Mouse (Mus musculus): Measurements from ENCODE around the gene Wfdc10. TPM values are rescaled to one million over a fixed set of nuclear protein-coding genes. Genes with fewer than 3 reads are reported as not detected.

Wfdc10 gene
- polyA plus RNA-seq, 1 experiment from 2014 or later, result not detected

GRCm38 (mm10) chr2:164641881-164642673 is 13.8 kb upstream of the Wfdc10 start:
- H3K9me3 ChIP-seq (ENCODE audit: control insufficient read depth, low read length), result no peaks in the 10 kb centered on the region
- no peak for ATAC-seq
- WGBS, result 68% methylated on average over 13 of the region's 13 CpGs
- no peak overlapping the region for H3K27ac ChIP-seq (ENCODE audit: low read depth, low read length)
- H3K27me3 ChIP-seq (replicated peaks; ENCODE audit: control insufficient read depth, insufficient read depth, low read length), result no peaks in the 10 kb centered on the region
- H3K9ac ChIP-seq (ENCODE audit: low read depth, low read length), result no peak overlapping the region
- no peak overlapping the region for H3K4me3 ChIP-seq (ENCODE audit: low read length)
- no peaks in the 10 kb centered on the region for H3K36me3 ChIP-seq (ENCODE audit: control insufficient read depth, insufficient read depth, low read length)
- no peak overlapping the region for H3K4me2 ChIP-seq (ENCODE audit: low read length)
- no peaks in the 10 kb centered on the region for H3K4me1 ChIP-seq (ENCODE audit: control insufficient read depth, insufficient read depth, low read depth, low read length)

- Histone ChIP-seq H3K27ac (ENCODE audit: low read depth, low read length) (no peak within 1 kb of the TSS), H3K9ac (ENCODE audit: low read depth, low read length) (no peak within 1 kb of the TSS), H3K9me3 (ENCODE audit: control insufficient read depth, low read length) (no peaks in the 10 kb centered on the region), H3K4me1 (ENCODE audit: control insufficient read depth, insufficient read depth, low read depth, low read length) (no peaks in the 10 kb centered on the region), H3K27me3 (replicated peaks; ENCODE audit: control insufficient read depth, insufficient read depth, low read length) (no peaks in the 10 kb centered on the region), H3K4me2 (ENCODE audit: low read length) (no peak within 1 kb of the TSS), H3K36me3 (ENCODE audit: control insufficient read depth, insufficient read depth, low read length) (no peaks in the 10 kb centered on the region), H3K4me3 (ENCODE audit: low read length) (no peak within 1 kb of the TSS)
- no peak for ATAC-seq
- 86% methylated on average over 9 of the region's 9 CpGs for WGBS
These were observed 637 bp downstream of the Wfdc10 start, which contains the start of gene Wfdc9 for GRCm38 (mm10) chr2:164656483-164656882. TSS of gene Wfdc9 (minus strand) at chr2:164656583.

- no peak overlapping the region for H3K4me3 ChIP-seq (ENCODE audit: low read length)
- no peak for ATAC-seq
- no peak overlapping the region for H3K4me2 ChIP-seq (ENCODE audit: low read length)
- H3K27me3 ChIP-seq (replicated peaks; ENCODE audit: control insufficient read depth, insufficient read depth, low read length), result no peaks in the 10 kb centered on the region
- no peaks in the 10 kb centered on the region for H3K36me3 ChIP-seq (ENCODE audit: control insufficient read depth, insufficient read depth, low read length)
- no peak overlapping the region for H3K9ac ChIP-seq (ENCODE audit: low read depth, low read length)
- no peaks in the 10 kb centered on the region for H3K4me1 ChIP-seq (ENCODE audit: control insufficient read depth, insufficient read depth, low read depth, low read length)
- no peaks in the 10 kb centered on the region for H3K9me3 ChIP-seq (ENCODE audit: control insufficient read depth, low read length)
- 93% methylated on average over 7 of the region's 7 CpGs for WGBS
- H3K27ac ChIP-seq (ENCODE audit: low read depth, low read length), result no peak overlapping the region
These were observed 9.0 kb downstream of the Wfdc10 start for GRCm38 (mm10) chr2:164664851-164665250.

GRCm38 (mm10) chr2:164670261-164670660 is 14.4 kb downstream of the Wfdc10 start:
- no peak overlapping the region for H3K4me2 ChIP-seq (ENCODE audit: low read length)
- no peaks in the 10 kb centered on the region for H3K4me1 ChIP-seq (ENCODE audit: control insufficient read depth, insufficient read depth, low read depth, low read length)
- H3K36me3 ChIP-seq (ENCODE audit: control insufficient read depth, insufficient read depth, low read length), result no peaks in the 10 kb centered on the region
- H3K27ac ChIP-seq (ENCODE audit: low read depth, low read length), result no peak overlapping the region
- H3K9ac ChIP-seq (ENCODE audit: low read depth, low read length), result no peak overlapping the region
- peaks cover 3% of the 10 kb centered on the region; the same call in 1 of the 2 replicates for H3K9me3 ChIP-seq (ENCODE audit: control insufficient read depth, low read length)
- WGBS, result 80% methylated on average over 5 of the region's 5 CpGs
- ATAC-seq, result no peak
- no peaks in the 10 kb centered on the region for H3K27me3 ChIP-seq (replicated peaks; ENCODE audit: control insufficient read depth, insufficient read depth, low read length)
- H3K4me3 ChIP-seq (ENCODE audit: low read length), result no peak overlapping the region

DNA sequence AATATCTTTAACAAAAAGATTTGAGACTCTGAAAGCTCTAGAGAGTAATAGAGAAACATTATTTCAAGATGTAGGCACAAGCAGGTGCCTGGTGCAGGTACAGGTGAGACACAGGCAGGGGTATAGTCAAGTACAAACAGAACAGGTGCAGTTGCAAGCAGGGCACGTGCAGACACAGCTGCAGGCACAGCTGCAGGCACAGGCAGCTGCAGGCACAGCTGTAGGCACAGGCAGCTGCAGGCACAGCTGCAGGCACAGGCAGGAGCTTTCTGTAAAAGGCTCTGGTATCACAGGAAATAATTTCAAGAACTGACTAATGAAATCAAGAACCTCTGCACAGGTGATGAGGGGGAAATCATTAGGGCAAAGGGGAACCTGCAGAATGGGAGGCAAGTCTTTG is 15.1 kb downstream of the Wfdc10 start:
- no peak for ATAC-seq
- Histone ChIP-seq H3K36me3 (ENCODE audit: control insufficient read depth, insufficient read depth, low read length) (no peaks in the 10 kb centered on the region), H3K27me3 (replicated peaks; ENCODE audit: control insufficient read depth, insufficient read depth, low read length) (no peaks in the 10 kb centered on the region), H3K4me2 (ENCODE audit: low read length) (no peak overlapping the region), H3K9ac (ENCODE audit: low read depth, low read length) (no peak overlapping the region), H3K9me3 (ENCODE audit: control insufficient read depth, low read length) (peaks cover 3% of the 10 kb centered on the region; the same call in 1 of the 2 replicates), H3K4me1 (ENCODE audit: control insufficient read depth, insufficient read depth, low read depth, low read length) (no peaks in the 10 kb centered on the region), H3K27ac (ENCODE audit: low read depth, low read length) (no peak overlapping the region), H3K4me3 (ENCODE audit: low read length) (no peak overlapping the region)
- 26% methylated on average over 1 of the region's 1 CpGs for WGBS

- no peak within 1 kb of the TSS for H3K4me3 ChIP-seq (ENCODE audit: low read length)
- no peak within 1 kb of the TSS for H3K9ac ChIP-seq (ENCODE audit: low read depth, low read length)
- H3K27me3 ChIP-seq (replicated peaks; ENCODE audit: control insufficient read depth, insufficient read depth, low read length), result no peaks in the 10 kb centered on the region
- ATAC-seq, result no peak
- H3K36me3 ChIP-seq (ENCODE audit: control insufficient read depth, insufficient read depth, low read length), result no peaks in the 10 kb centered on the region
- H3K4me1 ChIP-seq (ENCODE audit: control insufficient read depth, insufficient read depth, low read depth, low read length), result peaks cover 4% of the 10 kb centered on the region
- peaks cover 3% of the 10 kb centered on the region; the same call in 1 of the 2 replicates for H3K9me3 ChIP-seq (ENCODE audit: control insufficient read depth, low read length)
- no peak within 1 kb of the TSS for H3K27ac ChIP-seq (ENCODE audit: low read depth, low read length)
- H3K4me2 ChIP-seq (ENCODE audit: low read length), result no peak within 1 kb of the TSS
- WGBS, result 84% methylated on average over 7 of the region's 7 CpGs
These were observed 18.1 kb downstream of the Wfdc10 start, which contains the start of gene Wfdc11 for GRCm38 (mm10) chr2:164673987-164674386. TSS of gene Wfdc11 (minus strand) at chr2:164674087.

- Histone ChIP-seq H3K9ac (ENCODE audit: low read depth, low read length) (no peak overlapping the region), H3K4me2 (ENCODE audit: low read length) (no peak overlapping the region), H3K4me1 (ENCODE audit: control insufficient read depth, insufficient read depth, low read depth, low read length) (peaks cover 7% of the 10 kb centered on the region), H3K27me3 (replicated peaks; ENCODE audit: control insufficient read depth, insufficient read depth, low read length) (no peaks in the 10 kb centered on the region), H3K9me3 (ENCODE audit: control insufficient read depth, low read length) (peaks cover 3% of the 10 kb centered on the region; the same call in 1 of the 2 replicates), H3K4me3 (ENCODE audit: low read length) (no peak overlapping the region), H3K27ac (ENCODE audit: low read depth, low read length) (no peak overlapping the region), H3K36me3 (ENCODE audit: control insufficient read depth, insufficient read depth, low read length) (no peaks in the 10 kb centered on the region)
- ATAC-seq, result no peak
- WGBS, result 81% methylated on average over 7 of the region's 7 CpGs
These were observed 20.3 kb downstream of the Wfdc10 start for GRCm38 (mm10) chr2:164676103-164676502.

DNA sequence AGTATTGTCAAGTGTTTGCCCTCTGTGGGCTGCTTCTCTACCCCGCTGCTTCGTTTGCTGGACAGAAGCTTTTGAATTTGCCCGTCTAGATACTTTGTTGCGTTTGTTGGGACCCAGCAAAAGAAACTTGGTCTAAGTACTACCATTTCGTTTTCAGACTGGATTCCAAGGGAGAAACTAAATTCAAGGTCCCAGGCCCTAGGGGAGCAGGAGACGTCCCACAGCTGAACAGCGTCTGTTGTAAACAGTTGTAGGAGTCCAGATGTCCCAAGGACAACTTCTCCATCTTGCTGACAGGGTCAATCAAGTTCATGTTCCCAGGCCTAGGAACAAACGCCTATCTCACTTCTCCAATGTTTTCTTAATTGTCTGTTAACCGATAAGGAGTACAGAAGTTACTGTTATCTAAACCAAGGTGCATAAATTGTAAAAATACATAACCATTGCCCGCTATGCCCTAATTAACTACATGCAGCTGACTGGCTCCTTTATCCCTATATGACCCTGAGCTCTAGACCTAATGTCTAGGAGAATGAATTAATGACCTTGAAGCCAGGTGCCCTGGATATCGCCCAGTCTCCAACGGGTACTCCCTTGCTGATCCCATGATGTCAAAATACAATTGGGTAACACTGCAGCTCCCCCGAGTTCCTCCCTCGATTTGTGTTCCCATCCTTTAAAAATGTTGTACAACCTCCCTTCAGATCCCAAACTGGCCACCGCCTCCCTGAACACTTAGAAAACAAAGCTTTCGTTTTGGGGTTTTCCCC is 21.3 kb downstream of the Wfdc10 start:
- Histone ChIP-seq H3K9me3 (ENCODE audit: control insufficient read depth, low read length) (peaks cover 3% of the 10 kb centered on the region; the same call in 1 of the 2 replicates), H3K9ac (ENCODE audit: low read depth, low read length) (no peak overlapping the region), H3K4me2 (ENCODE audit: low read length) (no peak overlapping the region), H3K4me1 (ENCODE audit: control insufficient read depth, insufficient read depth, low read depth, low read length) (peaks cover 7% of the 10 kb centered on the region), H3K27me3 (replicated peaks; ENCODE audit: control insufficient read depth, insufficient read depth, low read length) (no peaks in the 10 kb centered on the region), H3K27ac (ENCODE audit: low read depth, low read length) (no peak overlapping the region), H3K36me3 (ENCODE audit: control insufficient read depth, insufficient read depth, low read length) (no peaks in the 10 kb centered on the region), H3K4me3 (ENCODE audit: low read length) (no peak overlapping the region)
- no peak for ATAC-seq
- 90% methylated on average over 16 of the region's 16 CpGs for WGBS

All from hindbrain, embryonic 16.5 days (tissue).